Mouse (Mus musculus) CD4-positive, CD25-positive, alpha-beta regulatory T cell, adult 4 months (primary cell): ENCODE results near the gene Olfm2. TPM values are rescaled to one million over a fixed set of nuclear protein-coding genes. Genes with fewer than 3 reads are reported as not detected.
A peak's percentile ranks its signal among the peaks of the same experiment; 100 is the strongest.
"Not testable (repeated sequence)": the region's sequence is repeated elsewhere in the genome, so short reads cannot be mapped to it uniquely, and the experiment has no call there.

ENCODE experiments used
- ATAC-seq: one replicate; pipeline ENCODE4 v1.8.0; 2017
- polyA plus RNA-seq, 2 experiments: library from polyadenylated mRNA; unstranded; fragments of 100-300 nt; shearing (Covaris generic); gene quantifications; one replicate each; pipeline ENCODE4 v1.2.1; 2017

The Olfm2 gene
- polyA plus RNA-seq, 2 experiments from 2014 or later = 0.44 TPM; not detected in 1

GRCm38 (mm10) chr9:20651602-20652259 lies 94.4 kb downstream of the Olfm2 start, which contains the start of gene Pin1:
TSS of gene Pin1 (plus strand) at chr9:20652095.
- peak; percentile 94 for ATAC-seq

- ATAC-seq = peak; percentile 34
These were observed 101.0 kb downstream of the Olfm2 start for GRCm38 (mm10) chr9:20645121-20645520.

- peak; percentile 74 for ATAC-seq
These were observed 101.6 kb downstream of the Olfm2 start, which contains the start of gene Fbxl12 for GRCm38 (mm10) chr9:20644360-20645081. TSS of gene Fbxl12 (minus strand) at chr9:20644767.

- peak; percentile 14 for ATAC-seq
These were observed 102.4 kb downstream of the Olfm2 start for GRCm38 (mm10) chr9:20643781-20644180.

- peak; percentile 83 for ATAC-seq
These were observed 103.2 kb downstream of the Olfm2 start for GRCm38 (mm10) chr9:20642896-20643466.

GRCm38 (mm10) chr9:20642101-20642895 lies 103.9 kb downstream of the Olfm2 start, which contains the start of gene Ubl5:
TSS of gene Ubl5 (plus strand) at chr9:20642878.
- no peak for ATAC-seq

GRCm38 (mm10) chr9:20641501-20641900 lies 104.6 kb downstream of the Olfm2 start:
- ATAC-seq = no peak

GRCm38 (mm10) chr9:20639486-20639885 lies 106.7 kb downstream of the Olfm2 start:
- no peak for ATAC-seq

- ATAC-seq = no peak
These were observed 107.6 kb downstream of the Olfm2 start for GRCm38 (mm10) chr9:20638552-20638951.

- ATAC-seq = peak; percentile 8
These were observed 109.4 kb downstream of the Olfm2 start for GRCm38 (mm10) chr9:20636790-20637189.

- ATAC-seq = peak; percentile 65
These were observed 109.9 kb downstream of the Olfm2 start for GRCm38 (mm10) chr9:20636256-20636655.

GRCm38 (mm10) chr9:20635676-20636075 lies 110.5 kb downstream of the Olfm2 start:
- ATAC-seq = not testable (repeated sequence)

- no peak for ATAC-seq
These were observed 114.8 kb downstream of the Olfm2 start for GRCm38 (mm10) chr9:20631332-20631731.

Other genes starting within 250 kb of the Olfm2 start
- gene Zfp266, start 224.9 kb downstream of the Olfm2 start, polyA plus RNA-seq = 10 to 100 TPM; 44.4 to 58.5 TPM
- 10 to 100 TPM; 12.3 to 18.8 TPM for gene Zfp846, start 165.1 kb downstream of the Olfm2 start, polyA plus RNA-seq
- 100 to 1,000 TPM; 274 to 342 TPM for gene Ubl5, start 103.5 kb downstream of the Olfm2 start, polyA plus RNA-seq
- gene Fbxl12, start 101.6 kb downstream of the Olfm2 start, polyA plus RNA-seq = 10 to 100 TPM; 54.4 to 79.2 TPM
- gene Pin1, start 94.3 kb downstream of the Olfm2 start, polyA plus RNA-seq = 10 to 100 TPM; 19.7 to 22.9 TPM
- gene Col5a3, start 68.7 kb upstream of the Olfm2 start, polyA plus RNA-seq = not detected
- not detected for gene Rdh8, start 72.2 kb upstream of the Olfm2 start, polyA plus RNA-seq
- gene A230050P20Rik, start 122.3 kb upstream of the Olfm2 start, polyA plus RNA-seq = 10 to 100 TPM; 13.8 to 24.3 TPM
- 1 to 10 TPM in 1 of 2 experiments, under 1 TPM in 1; 0.43 to 1.1 TPM for gene Angptl6, start 133.4 kb upstream of the Olfm2 start, polyA plus RNA-seq
- 10 to 100 TPM; 24.1 to 36.4 TPM for gene Ppan, start 141.8 kb upstream of the Olfm2 start, polyA plus RNA-seq
- 100 to 1,000 TPM; 200 to 213 TPM for gene Eif3g, start 152.3 kb upstream of the Olfm2 start, polyA plus RNA-seq
- gene Dnmt1, start 213.5 kb upstream of the Olfm2 start, polyA plus RNA-seq = 10 to 100 TPM; 43.0 to 75.2 TPM
- gene S1pr2, start 230.4 kb upstream of the Olfm2 start, polyA plus RNA-seq = 1 to 10 TPM; 3.2 to 5.6 TPM